Mouse (Mus musculus) thymus, postnatal 14 days (tissue): ENCODE results near the gene Iqschfp.

Experiments
- DNase-seq: peaks from one replicate; pipeline ENCODE4 v3.0.0; 2021

Iqschfp gene

DNA sequence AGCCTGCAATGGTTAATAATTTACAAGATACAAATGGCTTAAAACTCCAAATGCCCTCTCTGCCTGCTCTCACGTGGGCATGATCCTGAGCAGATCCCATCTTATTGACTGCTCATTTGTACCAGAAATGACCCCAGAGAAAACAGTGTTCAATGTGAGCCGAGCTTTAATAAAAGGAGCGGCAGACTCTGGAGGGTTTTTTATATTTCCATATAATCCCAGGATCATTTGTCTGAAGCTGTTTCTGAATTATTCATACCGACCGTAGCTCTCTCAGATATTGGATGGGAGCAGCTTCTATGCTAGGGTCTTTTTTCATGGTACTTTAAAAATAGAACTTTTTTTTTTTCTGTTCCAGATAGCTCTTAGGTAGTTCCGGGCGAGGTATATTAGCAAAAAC, 67.6 kb downstream of the Iqschfp start:
- no peak for DNase-seq

DNA sequence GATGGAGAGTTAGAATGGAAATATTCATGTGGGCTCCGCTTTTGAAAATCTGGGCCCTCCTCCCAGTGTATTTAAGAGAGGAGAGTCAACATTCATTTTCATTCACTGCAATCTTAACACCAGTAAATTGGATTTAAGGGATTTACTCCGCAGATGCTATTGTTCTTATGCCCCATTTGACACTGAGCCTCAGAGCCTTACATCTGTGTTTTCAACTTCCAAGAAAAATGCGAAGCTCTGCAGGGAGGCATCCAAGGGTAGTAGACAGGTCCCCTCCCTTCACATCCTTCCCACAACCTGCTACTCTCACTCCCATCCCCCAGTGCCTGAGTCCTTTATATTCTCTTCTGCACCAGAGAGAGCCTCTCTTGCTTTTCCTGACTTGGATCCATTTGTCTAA, 68.1 kb downstream of the Iqschfp start:
- no peak for DNase-seq

DNA sequence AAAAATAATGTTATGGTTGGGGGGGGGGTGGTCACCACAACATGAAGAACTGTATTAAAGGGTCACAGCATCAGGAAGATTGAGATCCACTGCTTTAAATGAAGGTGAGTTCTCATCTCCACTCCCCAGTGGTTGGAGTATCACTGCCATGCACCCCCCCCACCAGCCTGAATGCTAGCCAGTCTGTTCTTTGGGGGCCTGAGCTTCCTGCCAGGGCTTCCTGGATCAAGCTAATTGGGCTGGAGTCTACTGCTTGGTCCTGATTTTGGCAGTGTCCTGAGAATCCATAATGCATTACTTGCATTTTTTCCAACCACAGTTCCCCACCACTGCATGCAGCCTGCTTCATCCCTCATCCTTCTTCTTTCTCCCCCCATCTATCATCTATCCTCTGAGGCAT, 68.7 kb downstream of the Iqschfp start:
- no peak for DNase-seq

DNA sequence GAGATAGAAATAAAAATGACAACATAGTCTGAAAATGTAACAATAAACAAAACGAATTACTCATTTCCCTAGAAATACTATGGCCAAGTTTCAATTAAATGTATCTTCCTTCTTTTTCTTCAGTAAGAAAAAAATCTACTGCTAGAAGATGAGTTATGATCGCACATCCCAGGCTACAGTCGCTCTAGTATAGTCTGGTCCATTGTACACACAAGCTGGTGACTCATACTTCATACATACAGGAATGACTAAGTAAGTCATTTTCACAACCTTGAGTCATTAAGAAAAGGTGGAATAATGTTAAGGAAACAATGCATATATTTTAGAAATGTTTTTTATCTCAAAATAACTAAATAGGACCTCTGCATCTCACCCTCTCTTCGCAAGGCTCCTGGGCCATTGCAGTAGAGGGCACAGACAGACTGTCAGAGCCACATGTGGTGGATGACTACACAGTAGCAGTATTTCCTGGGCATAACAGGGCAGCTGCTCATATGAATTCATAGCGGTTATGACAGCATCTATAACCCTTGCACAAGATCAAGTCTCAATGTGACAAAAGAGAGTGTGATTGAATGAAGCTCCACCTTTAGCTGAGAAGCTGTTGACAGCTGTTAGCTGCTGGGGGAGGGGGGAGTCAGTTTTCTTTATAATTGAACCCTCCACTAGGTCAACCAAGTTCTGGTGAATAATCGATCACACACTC, 70.1 kb downstream of the Iqschfp start:
- no peak for DNase-seq

DNA sequence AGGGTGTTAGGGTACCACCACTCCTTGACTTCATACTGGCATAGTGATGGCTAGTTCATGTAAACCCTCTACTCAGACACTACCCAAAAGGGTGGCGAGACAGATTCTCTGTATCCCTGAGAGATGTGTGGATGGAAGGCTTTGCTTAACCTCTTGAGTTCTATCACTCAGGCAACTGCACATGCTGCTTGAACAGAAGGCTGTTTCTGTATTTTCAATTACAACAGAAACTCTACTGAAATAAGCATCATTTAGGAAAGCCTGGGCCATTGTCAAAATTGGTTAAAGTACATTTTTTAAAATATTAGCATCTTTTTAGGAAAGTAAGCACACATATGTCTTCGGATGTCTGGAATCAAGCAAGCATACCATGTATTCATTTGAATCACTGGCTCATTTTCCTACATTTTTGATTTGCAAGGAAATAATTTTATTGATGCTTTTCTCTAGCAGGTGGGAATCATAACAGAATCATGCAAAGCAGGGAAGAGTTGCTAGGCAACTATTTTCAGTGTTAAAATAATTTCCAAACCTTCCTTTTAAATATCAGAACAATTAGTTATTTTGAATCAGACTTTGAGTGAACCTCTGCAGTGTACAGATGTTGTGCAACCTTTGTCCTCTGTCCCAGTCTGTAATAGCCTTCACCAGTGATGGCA, 82.4 kb downstream of the Iqschfp start:
- DNase-seq: no peak

DNA sequence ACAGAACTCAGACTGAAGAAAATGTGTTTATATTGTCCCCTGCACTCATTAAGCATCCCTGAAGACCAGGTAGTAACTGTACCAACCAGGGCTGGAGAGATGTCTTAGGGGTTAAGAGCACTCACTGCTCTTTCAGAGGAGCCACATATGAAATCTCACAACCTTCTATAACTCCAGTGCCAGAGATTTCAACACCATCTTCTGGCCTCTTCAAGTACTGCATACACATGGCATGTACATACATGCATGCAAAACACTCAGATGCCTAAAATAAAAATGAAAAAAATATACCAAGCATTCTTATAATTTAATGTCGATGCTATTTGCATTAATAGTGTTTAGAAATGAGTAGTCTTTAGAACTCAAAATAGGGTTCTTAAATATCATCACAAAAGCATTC, 88.0 kb downstream of the Iqschfp start:
- peak; percentile 10 for DNase-seq

DNA sequence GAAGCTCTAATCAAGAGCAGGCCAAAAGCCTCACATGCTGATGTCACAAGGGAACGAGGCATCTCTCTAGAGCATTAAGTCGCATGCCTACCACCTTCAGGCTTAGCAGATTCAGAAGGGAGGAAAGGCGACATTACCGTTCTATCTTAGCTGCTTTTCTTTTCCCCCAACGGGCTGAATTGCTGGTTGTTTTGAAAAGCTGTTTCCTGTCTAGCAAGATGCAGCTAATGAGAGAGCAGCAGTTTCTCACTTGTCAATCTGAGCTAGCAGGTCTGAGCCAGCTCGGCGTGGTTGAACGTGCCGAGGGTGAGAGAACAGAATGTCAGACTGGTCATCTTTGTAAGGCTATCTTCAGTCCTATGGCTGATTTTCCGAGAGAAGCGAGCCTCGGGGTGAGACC, 91.3 kb downstream of the Iqschfp start:
- DNase-seq: peak; percentile 16

DNA sequence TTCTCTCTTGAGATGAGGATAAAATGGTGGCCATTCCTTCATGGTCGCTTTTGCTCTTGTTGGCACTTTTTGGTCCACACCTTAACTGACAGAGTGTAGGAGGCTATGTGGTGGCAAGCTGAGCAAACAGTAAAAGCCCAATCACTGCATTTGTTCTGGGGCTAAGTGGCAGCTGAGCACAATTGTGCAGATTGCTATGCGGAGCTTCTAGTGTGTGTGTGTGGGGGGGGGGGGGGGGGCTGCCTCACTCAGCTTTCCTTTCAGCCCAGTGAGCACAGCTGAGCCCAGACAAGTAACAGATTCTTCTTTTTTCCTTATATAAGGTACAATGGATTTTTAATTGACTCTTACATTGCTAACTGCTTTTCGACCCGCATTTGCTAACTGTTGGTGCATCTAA, 110.4 kb downstream of the Iqschfp start:
- no peak for DNase-seq

DNA sequence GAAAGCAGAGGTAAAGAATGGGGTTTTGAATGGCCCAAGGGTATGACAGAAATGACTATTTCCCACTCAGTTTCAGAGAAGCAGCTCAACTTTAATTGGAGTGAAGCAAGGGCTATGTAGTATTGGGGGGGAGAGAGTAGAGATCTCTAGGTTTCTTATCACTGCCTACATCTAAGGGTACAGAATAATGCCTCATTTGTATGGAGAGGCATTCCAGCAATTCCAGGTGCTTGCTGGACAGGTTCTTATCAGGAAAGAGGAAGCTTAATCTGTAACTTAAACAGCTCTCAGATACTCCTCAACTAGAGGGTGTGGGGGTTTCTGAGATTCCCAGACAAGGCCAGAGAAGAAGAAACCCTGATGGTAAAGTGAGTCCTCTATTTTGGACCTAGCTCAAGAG, 120.3 kb downstream of the Iqschfp start:
- DNase-seq: no peak

DNA sequence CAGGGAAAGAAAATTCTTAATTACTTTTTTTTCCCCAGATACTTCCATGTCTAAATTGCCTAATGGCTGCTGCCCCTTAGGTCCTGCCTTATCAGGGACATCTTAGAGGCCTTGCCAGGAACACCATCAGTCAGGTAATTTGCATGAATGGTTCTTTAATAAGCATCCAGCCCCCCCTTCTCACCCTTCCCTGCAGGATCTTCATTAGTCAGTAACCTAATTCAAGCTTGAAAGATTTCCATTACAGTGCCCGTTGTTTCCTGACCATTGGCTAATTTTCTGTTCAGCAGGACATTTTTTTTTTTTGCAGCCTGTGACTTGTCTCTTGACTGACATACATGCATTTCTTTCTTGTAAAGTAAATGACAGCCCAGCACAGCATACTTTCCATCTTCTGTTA, 123.8 kb downstream of the Iqschfp start:
- no peak for DNase-seq

DNA sequence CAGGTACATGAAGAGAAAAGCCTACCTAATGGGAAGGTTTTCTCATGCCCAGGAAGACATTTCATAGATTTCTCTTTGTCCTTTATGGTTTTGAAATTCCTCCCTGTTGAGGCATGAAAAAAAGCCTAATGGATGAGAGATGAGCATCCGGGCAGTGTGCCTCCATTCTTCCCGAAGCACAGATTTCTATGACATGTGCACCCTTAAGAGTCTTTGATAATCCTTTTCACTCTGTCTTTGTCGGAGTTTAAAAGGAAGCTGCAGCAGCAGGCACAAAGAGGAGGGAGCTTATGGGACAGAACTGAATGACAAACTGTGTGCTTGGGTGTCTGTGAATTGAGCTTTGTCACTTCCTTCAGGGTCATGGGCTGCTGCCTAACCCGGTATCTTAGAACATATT, 127.4 kb downstream of the Iqschfp start:
- DNase-seq: no peak

DNA sequence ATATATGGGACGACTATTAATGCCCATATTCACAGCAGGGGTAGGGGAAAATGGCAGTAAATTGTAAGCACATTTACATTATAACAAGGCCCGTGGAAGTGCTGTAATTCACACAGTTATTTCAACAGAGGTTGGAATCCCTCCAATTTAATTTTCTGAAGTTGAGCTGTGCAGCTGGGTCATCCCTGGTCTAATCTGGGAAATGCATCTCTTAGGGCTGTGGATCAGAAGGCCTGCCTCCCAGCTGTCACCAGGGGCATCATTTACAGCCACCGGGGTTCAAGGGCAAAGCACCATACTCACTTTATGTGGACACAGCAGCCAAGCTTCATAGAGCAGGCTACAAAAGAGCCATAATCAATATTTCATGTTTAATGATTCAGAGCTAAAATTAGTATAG, 144.1 kb downstream of the Iqschfp start:
- no peak for DNase-seq

DNA sequence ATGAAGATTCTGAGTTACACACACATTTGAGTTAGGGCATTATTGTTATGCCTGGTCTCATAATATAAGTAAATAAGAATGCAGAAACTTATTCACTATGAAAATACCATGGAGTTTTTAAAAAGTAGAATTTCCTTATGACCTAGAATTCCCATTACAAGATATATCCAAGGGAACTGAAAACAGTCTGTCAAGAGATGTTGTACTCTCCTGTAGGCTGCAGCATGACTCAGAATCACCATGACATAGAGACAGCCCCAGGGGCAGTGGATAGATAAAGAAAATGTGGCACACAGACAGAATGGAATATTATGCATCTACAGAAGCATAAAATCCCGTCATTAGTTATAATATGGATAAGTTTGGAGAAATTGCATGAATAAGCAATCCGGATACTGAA, 150.9 kb downstream of the Iqschfp start:
- no peak for DNase-seq

DNA sequence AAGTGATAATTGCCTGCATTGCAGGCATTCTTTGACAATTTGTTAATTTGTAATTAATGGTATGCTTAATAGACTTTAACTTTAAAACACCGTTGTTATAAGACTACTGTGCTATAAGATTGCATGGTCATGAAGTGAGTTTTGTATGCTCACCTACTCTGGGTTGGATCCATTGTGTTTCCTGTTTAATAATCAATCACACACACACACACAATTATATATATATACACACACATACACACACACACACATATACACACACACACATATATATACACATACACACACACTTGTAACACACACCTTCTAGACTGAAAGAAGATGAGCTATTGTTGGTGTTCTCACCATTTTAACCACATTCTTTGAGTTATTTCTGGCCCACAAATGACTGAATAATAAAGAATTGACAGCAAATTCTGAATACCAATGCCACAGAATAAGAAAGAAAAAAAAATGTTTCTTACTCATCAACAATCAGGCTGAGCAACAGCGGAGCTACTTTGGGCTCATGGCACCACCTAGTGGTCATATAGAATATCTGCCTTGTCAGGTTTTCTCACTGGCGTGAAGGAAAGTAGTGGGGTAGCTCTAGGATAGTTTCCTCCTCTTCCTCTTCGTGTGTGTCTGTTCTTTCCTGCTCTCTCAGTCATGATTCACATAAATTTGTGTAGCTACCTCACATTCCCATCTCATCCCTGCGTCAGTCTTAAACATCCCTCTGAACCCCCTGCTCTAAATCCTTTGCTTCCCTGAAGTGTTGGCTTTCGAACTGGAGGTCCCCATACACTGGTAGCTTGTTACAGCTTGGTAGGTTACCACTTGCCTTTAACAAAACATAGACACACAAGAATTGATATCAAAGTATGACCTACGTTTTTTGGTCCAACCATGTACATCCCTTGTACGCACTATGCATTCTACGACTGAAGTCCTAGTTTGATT, 153.7 kb downstream of the Iqschfp start:
- peak; percentile 38 for DNase-seq

DNA sequence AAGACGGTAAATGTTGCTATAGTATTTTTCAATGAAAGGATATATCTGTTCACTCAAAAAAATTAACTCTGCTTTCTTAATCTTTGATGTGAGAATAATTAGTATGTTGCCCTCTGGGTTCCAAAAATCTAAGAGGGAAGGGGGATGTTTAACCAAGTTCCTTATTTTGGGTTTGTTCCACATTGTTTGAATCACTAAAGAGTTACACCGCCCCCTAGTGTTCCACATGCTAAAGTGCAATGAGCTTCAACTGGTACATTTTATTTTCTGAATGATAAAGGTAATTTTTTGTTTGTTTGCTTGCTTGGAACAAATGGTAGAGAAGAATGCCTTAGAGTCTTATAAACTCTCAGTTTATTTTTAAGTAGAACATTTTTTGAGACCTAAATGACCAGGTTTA, 161.5 kb downstream of the Iqschfp start:
- DNase-seq: peak; percentile 12

DNA sequence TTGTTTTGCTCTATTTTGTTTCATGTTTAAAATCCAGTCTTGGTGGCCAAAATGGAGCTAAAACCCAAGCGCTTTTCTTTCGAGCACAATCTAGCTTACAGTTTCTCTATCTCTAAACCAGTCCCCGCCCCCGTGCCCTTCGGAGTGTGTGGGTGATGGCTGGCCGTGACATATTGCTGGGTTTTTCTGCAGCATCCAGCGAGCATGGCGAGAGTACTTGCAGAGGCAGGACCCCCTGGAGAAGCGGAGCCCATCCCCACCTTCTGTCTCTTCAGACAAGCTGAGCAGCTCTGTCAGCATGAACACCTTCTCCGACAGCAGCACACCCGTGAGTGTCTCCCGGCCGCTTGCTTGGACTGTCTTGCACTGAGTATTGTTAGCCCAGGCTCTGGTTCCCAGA, 163.0 kb downstream of the Iqschfp start:
- DNase-seq: no peak

DNA sequence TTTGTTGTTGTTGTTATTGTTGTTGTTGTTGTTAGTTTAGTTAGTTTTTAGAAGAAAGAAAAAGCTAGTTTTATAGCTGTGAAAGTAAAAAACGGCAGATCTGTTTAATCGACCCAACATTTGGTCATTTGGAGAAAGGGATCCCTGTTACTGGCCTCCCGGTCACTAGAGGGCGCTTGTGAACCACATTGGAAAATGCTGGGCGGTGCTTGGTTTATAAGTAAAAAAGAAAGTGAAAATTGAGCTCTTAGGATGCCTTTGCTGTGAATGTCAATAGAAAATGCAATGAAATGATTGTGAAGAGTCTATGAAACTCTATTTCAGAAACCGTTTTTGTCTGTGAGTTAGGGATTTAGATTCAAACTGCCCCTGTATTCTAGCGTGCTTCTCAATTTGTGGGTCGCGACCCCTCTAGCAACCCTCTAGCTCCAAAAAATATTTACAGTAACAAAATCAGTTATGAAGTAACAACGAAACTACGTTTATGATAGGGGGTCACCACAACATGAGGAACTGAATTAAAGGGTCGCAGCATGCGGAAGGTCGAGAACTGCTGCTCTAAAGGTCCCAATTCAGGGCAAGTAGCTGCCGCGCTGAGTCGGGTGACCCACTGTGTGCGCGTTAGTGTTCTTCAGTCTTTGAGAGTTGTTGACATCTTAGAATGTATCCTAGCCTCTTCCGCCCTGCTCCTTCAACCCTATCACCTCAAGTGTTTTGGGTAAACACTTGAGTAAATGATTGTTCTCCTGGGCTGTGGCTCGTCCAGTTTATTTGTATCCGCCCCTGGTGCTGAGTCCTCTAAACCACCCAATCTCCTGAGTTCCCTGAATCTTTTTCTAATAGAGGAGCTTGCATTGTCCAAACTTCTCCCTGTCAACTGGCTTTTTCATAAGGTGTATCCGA, 164.6 kb downstream of the Iqschfp start:
- peak; percentile 65 for DNase-seq

DNA sequence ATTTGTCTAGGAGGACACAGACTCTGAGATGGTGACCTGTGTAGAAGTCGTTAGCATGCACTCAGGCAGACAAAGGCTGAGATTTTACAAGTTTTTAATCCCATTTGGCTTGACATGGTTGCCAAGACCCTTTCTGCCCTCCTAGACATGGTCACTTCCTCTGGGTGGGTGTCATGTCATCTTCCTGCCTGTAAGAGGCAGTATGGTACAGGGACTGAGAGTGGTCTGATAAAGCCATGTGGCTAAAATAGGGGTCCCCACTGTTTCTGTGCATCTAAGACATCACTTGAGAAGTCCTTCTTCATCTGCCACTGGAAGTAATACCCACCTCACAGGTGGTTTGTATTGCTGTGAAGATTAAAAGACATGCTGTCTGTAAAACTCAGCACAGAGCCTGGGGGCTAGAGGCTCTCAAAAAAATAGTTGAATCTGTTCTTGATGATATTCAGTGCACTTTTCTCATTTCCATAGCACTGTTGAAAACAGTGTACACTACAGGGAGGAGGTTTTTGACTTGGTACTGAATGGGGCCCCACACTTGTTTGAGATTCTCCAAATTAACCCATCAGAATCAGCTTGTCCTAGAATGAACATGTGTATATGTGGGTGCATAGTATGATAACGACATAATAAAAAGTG, 167.2 kb downstream of the Iqschfp start:
- peak; percentile 6 for DNase-seq

DNA sequence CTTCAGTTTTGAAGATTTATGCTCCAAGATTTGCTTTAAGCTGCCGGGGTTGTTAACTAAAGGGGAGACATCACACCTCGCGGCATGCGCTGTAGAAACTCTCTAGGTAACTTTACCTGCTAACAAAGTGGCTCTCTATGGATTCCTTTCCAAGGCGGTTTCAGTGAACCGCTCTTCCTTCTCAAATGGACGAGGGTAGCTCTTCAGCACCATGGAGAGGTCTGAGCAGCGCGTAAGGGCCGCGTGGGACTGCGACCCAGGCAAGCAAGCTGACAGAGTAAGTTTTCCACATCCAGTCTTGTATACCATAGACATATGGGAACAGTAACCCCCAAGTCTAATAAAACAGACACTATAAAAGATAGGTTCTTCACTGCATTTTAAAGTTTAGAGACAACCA, 172.7 kb downstream of the Iqschfp start, which contains the start of gene Schip1:
Gene Schip1, plus strand, starts transcription at position 72 of the 400 bp plus-strand sequence.
- peak; percentile 6 for DNase-seq

DNA sequence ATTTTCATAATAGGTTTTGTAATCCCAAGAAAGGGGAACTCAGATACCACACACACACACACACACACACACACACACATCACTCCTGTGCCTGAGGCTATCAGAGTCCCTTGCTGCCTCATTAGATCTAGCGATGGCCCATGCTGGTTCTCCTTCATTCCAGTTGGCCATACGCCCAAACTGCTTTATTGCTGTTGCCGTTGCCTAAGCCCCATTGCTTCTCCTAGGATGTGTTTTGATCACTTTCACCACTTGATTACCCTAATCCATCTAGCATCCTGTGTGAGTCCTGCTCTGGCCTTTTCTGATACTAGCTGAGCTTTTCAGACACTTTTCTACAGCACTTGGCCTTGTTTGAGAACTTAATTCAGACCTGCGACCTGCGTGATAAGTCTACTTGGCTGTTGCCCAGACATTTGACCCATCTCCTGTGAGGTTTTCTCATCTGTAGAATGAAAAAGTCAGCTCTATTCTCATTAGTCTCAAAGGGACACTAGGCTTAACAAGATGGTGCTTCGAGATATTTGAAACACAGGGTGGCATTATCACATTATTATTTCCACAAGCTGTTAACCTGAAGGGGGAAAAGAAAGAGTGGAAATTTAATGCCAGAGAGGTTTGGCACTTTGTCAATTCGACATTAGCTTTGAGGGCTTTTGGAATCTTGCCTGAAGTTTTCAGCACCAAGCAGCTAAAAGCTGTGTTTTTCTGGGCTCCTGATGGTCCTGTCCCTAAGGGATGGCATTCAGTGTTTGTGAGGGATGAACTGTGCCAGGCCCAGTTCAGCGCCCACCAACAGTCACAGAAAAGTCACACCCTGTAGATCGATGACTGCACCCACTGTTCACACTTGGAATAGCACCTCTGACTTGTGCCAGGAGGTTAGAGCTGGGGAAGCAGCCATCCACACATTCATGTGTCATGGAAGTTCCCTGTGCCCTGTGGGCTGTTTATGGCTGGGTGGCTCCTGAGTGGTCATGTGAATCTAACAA, 179.7 kb downstream of the Iqschfp start:
- no peak for DNase-seq

DNA sequence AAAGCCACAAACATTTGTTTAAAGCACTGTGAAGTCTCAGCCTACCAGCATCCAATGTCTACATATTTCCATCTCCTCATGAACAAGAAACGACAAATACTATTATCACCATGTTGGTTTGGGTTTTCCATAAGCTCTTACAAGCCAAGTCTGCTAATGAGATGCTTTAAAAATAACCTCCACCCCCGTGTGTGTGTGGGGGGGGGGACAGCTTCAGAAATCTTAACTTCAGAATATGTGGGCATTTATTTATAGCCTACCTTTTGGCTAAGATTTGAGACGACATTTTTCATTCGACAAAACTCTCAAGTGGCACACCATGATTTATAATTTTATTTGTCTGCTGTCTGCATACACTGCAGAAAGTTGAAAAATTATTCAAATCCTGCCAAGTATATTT, 185.4 kb downstream of the Iqschfp start:
- DNase-seq: no peak
